Mouse (Mus musculus): ENCODE data around the gene Pmm2.

Gene Pmm2

GRCm38 (mm10) chr16:8679780-8680179 lies 42.3 kb downstream of the Pmm2 start:
- DNase-seq (ENCODE audit: low spot score in 2 of 2) = no peak

- no peak for DNase-seq (ENCODE audit: low spot score in 2 of 2)
Measured at GRCm38 (mm10) chr16:8680470-8680869, 43.0 kb downstream of the Pmm2 start, which contains the start of gene Gm5767. Gene Gm5767, plus strand, starts transcription at chr16:8680770.

GRCm38 (mm10) chr16:8685087-8685486 lies 47.6 kb downstream of the Pmm2 start:
- no peak for DNase-seq (ENCODE audit: low spot score in 2 of 2)

- DNase-seq (ENCODE audit: low spot score in 2 of 2) = peak; percentile 54 to 71
Measured at GRCm38 (mm10) chr16:8686121-8686870, 48.8 kb downstream of the Pmm2 start.

DNA sequence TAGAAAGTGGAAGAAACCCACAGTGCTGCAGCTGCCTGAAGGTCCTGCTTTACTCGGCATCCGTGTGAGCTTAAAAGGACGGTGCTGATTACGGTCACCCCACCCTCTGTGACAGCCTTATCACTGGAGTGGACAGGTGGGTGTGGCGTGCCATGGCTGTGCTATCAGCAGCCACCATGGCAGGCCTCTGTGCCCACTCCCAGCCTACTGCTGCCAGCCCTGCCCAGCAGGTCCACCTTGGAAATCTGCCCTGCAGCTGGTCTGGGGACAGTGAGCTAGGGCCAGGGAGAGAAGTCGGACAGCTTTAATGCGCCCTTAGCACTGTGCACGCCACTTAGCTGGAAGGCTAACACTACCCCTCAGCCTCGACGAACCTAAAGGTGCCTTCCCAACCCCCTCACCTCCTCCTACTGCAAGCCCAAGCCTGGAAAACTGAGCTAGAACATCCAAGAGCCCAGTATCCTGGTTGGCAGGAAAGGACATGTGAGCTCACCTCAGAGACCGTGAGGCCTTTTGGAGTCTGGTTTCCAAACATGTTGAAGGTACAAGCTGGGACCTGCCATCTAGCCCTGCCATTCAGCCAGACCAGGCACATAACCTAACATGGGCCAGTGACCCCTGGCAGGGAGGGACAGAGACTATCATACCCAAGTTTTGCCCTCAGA lies 49.5 kb downstream of the Pmm2 start:
- no peak for DNase-seq (ENCODE audit: low spot score in 2 of 2)

DNA sequence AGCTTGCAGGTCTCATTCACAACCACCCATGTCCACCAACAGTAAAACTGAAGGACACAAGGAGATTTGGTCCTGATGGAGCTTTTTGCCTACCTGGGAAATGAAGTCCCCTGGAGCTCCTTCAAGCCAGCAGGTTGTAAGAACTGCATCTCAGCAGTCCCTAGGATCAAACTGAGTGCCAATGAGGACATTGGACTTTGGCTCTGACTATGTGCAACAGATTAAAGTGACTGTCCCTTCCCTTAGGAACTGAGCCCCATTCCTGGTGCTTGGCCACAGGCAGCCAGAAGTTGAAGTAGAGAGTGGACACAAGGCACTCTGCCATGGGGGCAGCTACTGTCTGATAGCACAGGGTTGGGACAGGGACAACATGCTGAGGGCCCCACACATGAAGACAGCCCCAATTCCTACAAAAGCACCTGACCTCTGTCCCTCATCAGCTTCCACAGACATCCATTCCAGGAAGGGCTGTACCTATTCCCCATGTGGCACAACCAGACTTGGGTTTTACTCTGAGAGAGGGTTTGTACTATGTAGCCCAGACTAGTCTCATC lies 50.2 kb downstream of the Pmm2 start:
- DNase-seq (ENCODE audit: low spot score in 2 of 2) = no peak

GRCm38 (mm10) chr16:8689979-8690656 lies 52.6 kb downstream of the Pmm2 start:
- DNase-seq (ENCODE audit: low spot score in 2 of 2) = no peak

- no peak for DNase-seq (ENCODE audit: low spot score in 2 of 2)
Measured at GRCm38 (mm10) chr16:8691206-8691605, 53.7 kb downstream of the Pmm2 start.

- no peak for DNase-seq (ENCODE audit: low spot score in 2 of 2)
Measured at GRCm38 (mm10) chr16:8699556-8699955, 62.1 kb downstream of the Pmm2 start.

DNA sequence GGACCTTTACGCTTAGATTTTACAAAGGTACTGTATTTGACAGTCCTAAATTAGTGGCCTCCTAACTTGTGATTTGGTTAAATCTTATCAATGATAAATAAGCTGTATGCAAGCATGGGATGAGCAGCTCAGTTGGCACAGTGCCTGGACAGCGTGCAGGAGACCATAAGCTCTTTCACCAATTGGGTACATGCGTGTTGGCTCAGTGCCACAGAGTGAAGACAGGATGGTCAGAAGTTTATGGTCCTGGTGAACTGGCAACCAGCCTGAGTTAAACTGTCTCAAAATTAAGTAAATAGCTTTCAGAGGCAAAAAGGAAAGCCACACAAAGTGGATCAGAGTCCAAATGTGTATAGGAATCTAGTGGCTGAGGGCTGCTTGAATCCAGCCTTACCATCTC lies 63.1 kb downstream of the Pmm2 start:
- DNase-seq (ENCODE audit: low spot score in 2 of 2) = no peak

DNA sequence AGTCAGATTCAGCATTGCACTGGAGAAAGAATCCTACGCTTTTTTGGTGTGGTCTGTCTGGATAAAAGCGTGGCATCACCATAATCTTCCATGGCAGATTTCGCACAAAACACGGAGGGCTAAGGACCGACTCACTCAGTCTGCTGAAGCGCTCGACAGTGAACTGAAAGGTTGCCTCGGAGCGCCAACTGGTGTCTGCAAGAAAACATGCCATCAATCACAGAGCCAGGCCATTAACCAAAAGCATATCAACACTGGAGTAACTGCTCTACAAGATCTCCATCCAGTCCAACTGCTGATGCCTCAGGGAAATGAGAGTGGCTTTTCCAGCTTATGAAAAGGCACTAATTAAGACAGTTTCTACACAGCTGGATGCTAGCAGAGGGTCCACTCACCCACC lies 74.5 kb downstream of the Pmm2 start:
- no peak for DNase-seq (ENCODE audit: low spot score in 2 of 2)
